Mouse (Mus musculus) liver, adult 2 months (tissue): ENCODE measurements around the gene Adap2. TPM values are rescaled to one million over a fixed set of nuclear protein-coding genes. Genes with fewer than 3 reads are reported as not detected.
A peak's percentile ranks its signal among the peaks of the same experiment; 100 is the strongest.

Experiments
- DNase-seq: peaks from one replicate; pipeline ENCODE4 v3.0.0-alpha.2; 2011; ENCODE audit warnings: low read depth, low spot score; ENCODE audit errors: extremely low read depth
- H3K27ac ChIP-seq: fragments of 200-500 bp; replicated peaks from 2 replicates; pipeline ENCODE4 v1.5.1; 2012; ENCODE audit warnings: low read depth, mild to moderate bottlenecking, control low read depth, inconsistent platforms, low read length; ENCODE audit not compliant: insufficient read depth
- H3K27me3 ChIP-seq: fragments of 200-500 bp; 2 replicates; pipeline ENCODE4 v1.6.1; 2012; ENCODE audit warnings: mild to moderate bottlenecking, moderate library complexity, low read length, inconsistent platforms; ENCODE audit not compliant: control insufficient read depth, insufficient read depth
- H3K36me3 ChIP-seq: fragments of 200-500 bp; 2 replicates; pipeline ENCODE4 v1.6.1; 2012; ENCODE audit warnings: low read length, inconsistent platforms; ENCODE audit not compliant: control insufficient read depth, insufficient read depth
- H3K4me1 ChIP-seq: fragments of 200-500 bp; 2 replicates; pipeline ENCODE4 v1.6.1; 2011; ENCODE audit warnings: low read length; ENCODE audit not compliant: control insufficient read depth, insufficient read depth
- H3K4me3 ChIP-seq: fragments of 200-500 bp; 2 replicates; pipeline ENCODE4 v1.5.1; 2011; ENCODE audit warnings: low read depth, mild to moderate bottlenecking, control low read depth, low read length, moderate library complexity; ENCODE audit not compliant: insufficient read depth
- H3K79me2 ChIP-seq: fragments of 200-500 bp; 2 replicates; pipeline ENCODE4 v1.6.1; 2012; ENCODE audit warnings: inconsistent platforms, mild to moderate bottlenecking, low read length, moderate library complexity; ENCODE audit not compliant: control insufficient read depth, insufficient read depth
- H3K9ac ChIP-seq: fragments of 200-500 bp; 2 replicates; pipeline ENCODE4 v1.6.1; 2012; ENCODE audit warnings: low read depth, mild to moderate bottlenecking, control low read depth, inconsistent platforms, low read length
- CTCF ChIP-seq: fragments of 200-500 bp; IDR thresholded peaks from 2 replicates; pipeline ENCODE4 v1.5.1; 2011; ENCODE audit warnings: low read depth, low read length, control low read depth
- POLR2A ChIP-seq: fragments of 200-500 bp; IDR thresholded peaks from 2 replicates; pipeline ENCODE4 v1.6.1; 2011; ENCODE audit warnings: low read length, control low read depth; ENCODE audit not compliant: insufficient read depth; ENCODE audit errors: extremely low read depth
- WGBS: fragments of 180-500 bp; shearing (Covaris S2); methylation state at CpG from one replicate; pipeline ENCODE4 v1.1.7; 2018; 5-methylcytosine and 5-hydroxymethylcytosine counted together
- polyA plus RNA-seq: library from polyadenylated mRNA; depleted of rRNA; stranded (reverse); fragments of >200 nt; gene quantifications from 2 replicates; pipeline ENCODE4 v1.2.3, GENCODE M21; 2012; rRNA removed
- total RNA-seq: library from RNA; depleted of rRNA; stranded (reverse); fragments of >200 nt; gene quantifications from 2 replicates; pipeline ENCODE4 v1.2.3, GENCODE M21; 2014; rRNA removed

Gene Adap2
- total RNA-seq = 32.1 and 33.4 TPM in 2 replicates
- 23.6 and 27.3 TPM in 2 replicates for polyA plus RNA-seq

DNA sequence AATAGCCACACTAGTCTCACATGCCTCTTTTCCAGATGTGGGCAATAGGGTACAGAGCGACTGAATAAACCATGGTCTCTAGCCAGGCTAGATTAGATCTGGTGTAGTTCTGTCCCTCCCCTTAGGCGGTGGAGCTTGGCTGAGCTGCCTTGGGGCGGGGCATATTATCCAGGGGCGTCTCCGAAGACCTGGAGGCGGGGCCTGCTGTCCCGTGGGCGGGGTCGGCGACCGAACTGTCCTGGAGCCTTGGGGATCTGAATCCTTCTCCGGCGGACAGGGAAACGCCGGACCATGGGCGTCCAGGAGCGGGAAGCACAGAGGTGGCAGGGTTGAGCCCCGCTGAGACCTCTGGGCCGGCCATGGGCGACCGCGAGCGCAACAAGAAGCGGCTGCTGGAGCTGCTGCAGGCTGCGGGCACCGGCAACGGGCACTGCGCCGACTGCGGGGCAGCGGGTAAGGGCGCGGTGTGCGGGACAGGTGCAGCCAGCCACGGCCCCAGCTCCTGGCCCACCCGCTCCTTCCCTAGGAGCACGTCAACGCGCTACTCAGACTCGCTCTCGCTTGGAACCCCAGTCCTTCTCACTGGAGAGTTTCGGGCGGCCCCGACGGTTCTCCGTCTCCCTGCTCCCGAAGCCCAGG is at the start of gene Adap2:
TSS of gene Adap2 (plus strand) at position 249 of the 639 bp plus-strand sequence.
- H3K79me2 ChIP-seq = peaks cover 17% of the 10 kb centered on the region; the same call in 1 of the 2 replicates
- under 1% methylated on average over 47 of the region's 47 CpGs for WGBS
- TF ChIP-seq POLR2A = peak; percentile 96
- no peak for TF ChIP-seq CTCF
- peak within 1 kb of the TSS; percentile 93 for H3K4me3 ChIP-seq
- peaks cover 20% of the 10 kb centered on the region for H3K4me1 ChIP-seq
- no peaks in the 10 kb centered on the region for H3K27me3 ChIP-seq
- peak; percentile 96 for DNase-seq
- peaks cover 11% of the 10 kb centered on the region; the same call in 1 of the 2 replicates for H3K36me3 ChIP-seq
- peak within 1 kb of the TSS; percentile 98 for H3K9ac ChIP-seq
- peak within 1 kb of the TSS; percentile 94 for H3K27ac ChIP-seq

DNA sequence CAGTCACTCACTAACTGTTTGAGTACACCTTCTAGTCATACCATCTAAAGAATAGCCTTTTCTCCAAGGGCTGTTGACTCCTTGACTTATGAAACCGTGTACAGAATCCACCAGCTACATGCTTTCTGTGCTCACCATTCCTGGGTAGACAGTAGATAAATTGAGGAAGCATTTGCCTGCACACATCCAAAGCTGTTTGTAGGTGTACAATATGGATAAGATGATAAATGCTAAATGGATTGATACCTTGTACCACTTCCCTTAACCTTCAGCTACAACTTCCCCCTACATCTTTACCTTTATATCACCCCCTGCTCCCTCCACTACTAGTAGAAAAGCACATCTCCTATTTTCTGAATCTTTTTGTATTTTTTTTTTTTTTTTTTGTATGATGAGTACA is 49.5 kb upstream of the Adap2 start:
- Histone ChIP-seq H3K27me3 (no peaks in the 10 kb centered on the region), H3K27ac (no peak overlapping the region), H3K36me3 (no peaks in the 10 kb centered on the region), H3K9ac (no peak overlapping the region), H3K4me3 (no peak overlapping the region), H3K79me2 (no peaks in the 10 kb centered on the region), H3K4me1 (peaks cover 3% of the 10 kb centered on the region; the same call in 1 of the 2 replicates)
- DNase-seq = no peak
- WGBS = 93% methylated on average over 1 of the region's 1 CpGs
- no peak for TF ChIP-seq CTCF
- TF ChIP-seq POLR2A = no peak

DNA sequence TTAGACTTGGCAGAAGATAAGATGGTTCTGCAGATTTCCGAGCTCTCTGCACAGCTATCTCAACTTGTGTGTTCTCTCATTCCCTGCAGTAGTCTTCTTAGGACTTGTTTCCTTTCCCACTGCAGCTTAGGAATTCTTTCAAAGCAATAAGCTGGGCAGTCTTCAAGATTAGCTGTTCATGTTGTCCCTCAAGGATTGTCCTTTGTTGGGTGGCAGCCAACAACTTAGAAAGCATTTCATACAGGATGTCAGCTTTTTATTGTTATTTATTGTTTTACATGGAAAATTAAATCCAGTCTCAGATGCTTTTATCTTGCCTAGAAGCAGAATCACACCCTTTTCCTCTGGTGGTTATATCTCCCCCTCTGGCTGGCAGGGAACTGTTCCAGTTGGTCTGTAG is 37.5 kb upstream of the Adap2 start:
- Histone ChIP-seq H3K27me3 (no peaks in the 10 kb centered on the region), H3K4me1 (peaks cover 2% of the 10 kb centered on the region; the same call in 1 of the 2 replicates), H3K36me3 (peaks cover 2% of the 10 kb centered on the region; the same call in 1 of the 2 replicates), H3K79me2 (no peaks in the 10 kb centered on the region), H3K27ac (no peak overlapping the region), H3K4me3 (no peak overlapping the region), H3K9ac (no peak overlapping the region)
- WGBS = 71% methylated on average over 1 of the region's 1 CpGs
- DNase-seq = no peak
- TF ChIP-seq CTCF (no peak), POLR2A (no peak)

DNA sequence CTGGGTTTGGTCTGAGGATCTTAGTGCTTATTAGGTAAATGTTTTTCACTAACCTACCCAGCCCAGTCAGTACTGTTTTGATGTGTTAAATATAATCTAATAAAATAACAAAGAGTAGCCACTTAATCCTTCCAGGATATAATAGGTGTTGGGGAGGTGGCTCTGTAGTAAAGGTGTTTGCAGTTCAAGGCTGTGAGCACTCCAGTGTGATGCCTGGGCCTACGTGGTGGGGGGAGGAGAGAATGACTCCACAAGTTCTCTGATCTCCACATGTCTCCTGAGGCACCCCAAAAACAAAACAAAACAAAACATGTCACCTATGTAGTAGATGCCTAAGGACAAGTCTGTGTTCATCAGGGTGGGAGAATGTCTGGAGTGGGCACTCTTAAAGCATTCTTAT is 21.9 kb upstream of the Adap2 start:
- H3K27me3 ChIP-seq = no peaks in the 10 kb centered on the region
- DNase-seq = no peak
- H3K36me3 ChIP-seq = no peaks in the 10 kb centered on the region
- H3K27ac ChIP-seq = no peak overlapping the region
- no peak overlapping the region for H3K9ac ChIP-seq
- no peak overlapping the region for H3K4me3 ChIP-seq
- 80% methylated on average over 1 of the region's 1 CpGs for WGBS
- TF ChIP-seq CTCF (no peak), POLR2A (no peak)
- H3K79me2 ChIP-seq = no peaks in the 10 kb centered on the region
- H3K4me1 ChIP-seq = no peaks in the 10 kb centered on the region

DNA sequence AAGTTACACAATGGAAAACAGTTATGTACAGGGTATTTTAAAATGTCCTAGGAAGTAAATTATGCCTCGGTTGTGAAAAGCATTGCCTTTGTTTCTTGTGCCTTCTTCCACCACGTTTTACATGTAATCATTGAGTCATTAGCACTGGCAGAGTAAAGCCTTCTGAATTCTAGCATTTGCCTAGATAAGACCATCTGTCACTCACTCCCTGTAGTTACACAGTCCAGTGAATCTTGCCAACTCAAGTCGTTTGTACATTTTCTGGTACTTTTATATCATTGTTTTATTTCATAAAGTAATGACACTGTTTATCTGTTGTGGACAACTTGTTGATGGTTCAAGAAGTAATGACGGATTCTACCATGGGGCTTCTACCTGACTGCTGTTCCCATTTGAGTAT is 19.2 kb upstream of the Adap2 start:
- DNase-seq = no peak
- TF ChIP-seq CTCF (no peak), POLR2A (no peak)
- H3K36me3 ChIP-seq = peaks cover 1% of the 10 kb centered on the region; the same call in 1 of the 2 replicates
- H3K4me3 ChIP-seq = no peak overlapping the region
- no peaks in the 10 kb centered on the region for H3K4me1 ChIP-seq
- no peak overlapping the region for H3K9ac ChIP-seq
- H3K79me2 ChIP-seq = no peaks in the 10 kb centered on the region
- 58% methylated on average over 4 of the region's 4 CpGs for WGBS
- H3K27ac ChIP-seq = no peak overlapping the region
- H3K27me3 ChIP-seq = no peaks in the 10 kb centered on the region

DNA sequence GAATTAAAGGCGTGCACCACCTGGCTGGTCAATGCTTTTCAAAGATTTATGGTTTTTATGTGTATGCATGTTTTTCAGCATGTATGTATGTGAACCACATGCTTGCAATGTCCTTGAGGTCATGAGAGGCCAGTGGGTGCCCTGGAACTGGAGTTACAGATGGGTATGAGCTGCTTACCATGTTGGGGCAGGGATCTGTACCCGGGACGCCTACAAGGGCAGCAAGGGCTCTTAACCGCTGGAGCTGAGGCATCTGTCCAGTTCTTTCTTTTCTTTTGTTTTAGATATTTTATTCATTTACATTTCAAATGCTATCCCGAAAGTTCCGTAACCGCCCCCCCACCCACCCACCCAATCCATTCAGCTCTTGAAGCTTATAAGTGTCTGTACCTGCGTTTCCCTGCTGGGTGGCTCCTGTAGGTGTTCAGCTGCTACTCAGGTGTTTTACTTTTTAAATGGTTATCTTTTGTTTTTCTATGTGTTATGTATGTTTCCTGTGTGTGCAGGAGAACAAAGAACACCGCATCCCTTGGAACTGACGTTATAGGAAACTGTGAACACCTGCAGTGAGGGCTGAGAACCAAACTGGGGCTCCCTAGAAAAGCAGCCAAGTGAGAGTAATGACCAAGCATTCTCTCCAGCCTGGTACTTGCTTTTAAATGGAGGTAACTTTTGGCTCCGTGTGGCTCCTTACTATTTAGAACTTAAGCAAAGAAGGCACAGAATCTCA is 17.8 kb upstream of the Adap2 start:
- no peak overlapping the region for H3K9ac ChIP-seq
- no peak for DNase-seq
- 93% methylated on average over 11 of the region's 11 CpGs for WGBS
- TF ChIP-seq CTCF = no peak
- TF ChIP-seq POLR2A = no peak
- no peaks in the 10 kb centered on the region for H3K79me2 ChIP-seq
- no peak overlapping the region for H3K4me3 ChIP-seq
- no peaks in the 10 kb centered on the region for H3K4me1 ChIP-seq
- H3K36me3 ChIP-seq = peaks cover 2% of the 10 kb centered on the region; the same call in 1 of the 2 replicates
- H3K27ac ChIP-seq = no peak overlapping the region
- no peaks in the 10 kb centered on the region for H3K27me3 ChIP-seq
